Mouse (Mus musculus) kidney, postnatal 25 days (tissue): ENCODE data around the gene Plekhh1.

Experiments used
- DNase-seq, 2 experiments: peaks; one replicate each; pipeline ENCODE4 v3.0.0; 2021; ENCODE audit warnings: mixed read lengths in 2 of 2

Plekhh1 gene

GRCm38 (mm10) chr12:79072576-79072975 lies 43.6 kb downstream of the Plekhh1 start:
- DNase-seq = no peak

GRCm38 (mm10) chr12:79073362-79073761 lies 44.4 kb downstream of the Plekhh1 start:
- DNase-seq = no peak

- peak; percentile 89 to 94 for DNase-seq
These were observed 60.3 kb downstream of the Plekhh1 start, which contains the start of gene Pigh for GRCm38 (mm10) chr12:79089182-79089812. TSS of gene Pigh (minus strand) at chr12:79089651.

GRCm38 (mm10) chr12:79092569-79092968 lies 63.6 kb downstream of the Plekhh1 start:
- DNase-seq = peak; percentile 80

- peak in 1 of 2 experiments; percentile 49 for DNase-seq
These were observed 68.3 kb downstream of the Plekhh1 start for GRCm38 (mm10) chr12:79097106-79097752.

GRCm38 (mm10) chr12:79103773-79104172 lies 74.8 kb downstream of the Plekhh1 start:
- peak; percentile 55 to 84 for DNase-seq

- DNase-seq = peak in 1 of 2 experiments; percentile 33
These were observed 75.6 kb downstream of the Plekhh1 start for GRCm38 (mm10) chr12:79104544-79104943.

- peak; percentile 42 to 74 for DNase-seq
These were observed 76.3 kb downstream of the Plekhh1 start for GRCm38 (mm10) chr12:79105312-79105711.

GRCm38 (mm10) chr12:79118991-79119390 lies 90.0 kb downstream of the Plekhh1 start:
- DNase-seq = peak; percentile 20 to 42

- DNase-seq = no peak
These were observed 93.9 kb downstream of the Plekhh1 start for GRCm38 (mm10) chr12:79122820-79123219.

- DNase-seq = peak; percentile 84 to 92
These were observed 101.6 kb downstream of the Plekhh1 start, which contains the start of gene Arg2 for GRCm38 (mm10) chr12:79130299-79131177. TSS of gene Arg2 (plus strand) at chr12:79130777.
